Mouse (Mus musculus) mesoderm, embryonic 11.5 days (tissue): Measurements from ENCODE around the gene Tspoap1.

Source experiments
- DNase-seq: peaks from one replicate; pipeline ENCODE4 v3.0.0-alpha.2; 2012; ENCODE audit warnings: low read depth, low spot score

The Tspoap1 gene

DNA sequence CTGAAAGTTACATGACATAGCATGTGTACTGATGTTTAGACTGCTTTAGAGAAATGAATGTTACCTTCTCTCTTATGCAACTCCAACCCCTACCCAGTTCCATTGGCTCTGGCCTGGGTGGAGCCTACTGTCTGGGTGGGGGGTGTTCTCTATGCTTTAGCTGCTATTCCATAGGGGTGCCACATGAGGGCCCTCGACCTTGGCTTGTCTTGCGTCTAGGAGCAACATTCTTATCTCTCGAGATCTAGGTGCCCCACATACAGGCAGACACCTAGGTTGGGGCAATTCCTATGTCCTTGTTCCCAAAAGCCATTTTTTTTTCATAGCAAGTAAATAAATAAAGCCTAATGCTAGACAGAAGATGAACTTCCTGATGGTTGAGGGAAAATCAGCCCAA is 734 bp upstream of the Tspoap1 start:
- no peak for DNase-seq

DNA sequence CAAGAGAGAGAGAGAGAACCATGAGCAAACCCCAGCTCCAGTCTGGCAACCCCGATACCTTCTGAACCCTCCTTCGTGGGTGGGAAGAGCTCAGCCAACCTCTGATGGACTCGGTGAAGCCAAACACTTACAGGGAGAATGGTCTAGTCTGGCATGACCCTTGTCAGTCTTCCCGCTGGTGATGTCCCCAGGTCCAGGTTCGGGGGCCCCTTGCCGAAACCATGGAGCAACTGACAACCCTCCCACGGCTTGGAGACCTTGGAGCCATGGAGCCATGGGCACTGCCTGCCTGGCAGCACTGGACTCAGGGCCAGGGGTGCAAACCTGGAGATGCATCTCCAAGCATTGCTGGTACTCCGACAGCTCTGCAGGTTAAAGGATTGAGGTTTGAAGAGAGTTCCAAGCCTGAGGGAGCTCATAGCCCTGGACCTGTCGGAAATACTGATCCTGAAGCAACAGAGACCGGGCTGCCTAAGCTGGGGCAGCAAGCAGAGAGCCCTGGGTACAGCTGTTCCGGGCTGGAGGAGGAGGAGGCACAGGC is 910 bp downstream of the Tspoap1 start:
- DNase-seq, result no peak

- no peak for DNase-seq
Measured at GRCm38 (mm10) chr11:87761806-87762701, 1.7 kb downstream of the Tspoap1 start.

DNA sequence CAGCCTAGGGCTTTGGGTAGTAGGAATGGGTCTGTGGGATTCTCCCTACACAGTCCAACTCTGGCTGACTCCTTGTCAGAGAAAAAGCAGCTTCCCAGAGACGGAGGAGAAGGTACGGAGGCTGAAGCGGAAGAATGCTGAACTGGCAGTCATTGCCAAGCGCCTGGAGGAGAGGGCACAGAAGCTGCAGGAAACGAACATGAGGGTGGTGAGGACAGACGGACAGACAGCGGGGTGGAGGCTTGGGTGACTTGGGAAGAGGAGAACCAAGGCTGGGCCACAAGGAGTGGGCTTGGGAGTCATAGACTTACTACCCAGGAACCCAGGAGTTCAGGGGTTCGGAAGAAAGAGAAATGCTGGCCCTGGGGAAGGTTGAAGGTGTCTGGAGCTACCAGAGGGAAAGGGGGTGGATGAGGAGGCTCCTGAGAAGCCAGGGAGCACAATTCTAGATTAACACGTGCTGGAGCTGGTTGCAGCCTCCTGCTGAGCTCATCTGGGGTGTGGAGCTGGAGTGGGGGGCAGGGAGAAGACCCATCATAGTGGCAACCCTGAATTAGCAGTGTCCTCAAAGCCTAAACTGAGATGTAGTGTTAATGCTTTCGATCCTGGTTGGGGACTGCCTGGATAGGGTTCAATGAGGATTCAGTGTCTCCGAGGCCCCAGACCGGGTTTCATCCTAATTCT is 2.5 kb downstream of the Tspoap1 start:
- DNase-seq, result no peak

GRCm38 (mm10) chr11:87763511-87763987 is 3.2 kb downstream of the Tspoap1 start:
- DNase-seq, result peak; percentile 44

DNA sequence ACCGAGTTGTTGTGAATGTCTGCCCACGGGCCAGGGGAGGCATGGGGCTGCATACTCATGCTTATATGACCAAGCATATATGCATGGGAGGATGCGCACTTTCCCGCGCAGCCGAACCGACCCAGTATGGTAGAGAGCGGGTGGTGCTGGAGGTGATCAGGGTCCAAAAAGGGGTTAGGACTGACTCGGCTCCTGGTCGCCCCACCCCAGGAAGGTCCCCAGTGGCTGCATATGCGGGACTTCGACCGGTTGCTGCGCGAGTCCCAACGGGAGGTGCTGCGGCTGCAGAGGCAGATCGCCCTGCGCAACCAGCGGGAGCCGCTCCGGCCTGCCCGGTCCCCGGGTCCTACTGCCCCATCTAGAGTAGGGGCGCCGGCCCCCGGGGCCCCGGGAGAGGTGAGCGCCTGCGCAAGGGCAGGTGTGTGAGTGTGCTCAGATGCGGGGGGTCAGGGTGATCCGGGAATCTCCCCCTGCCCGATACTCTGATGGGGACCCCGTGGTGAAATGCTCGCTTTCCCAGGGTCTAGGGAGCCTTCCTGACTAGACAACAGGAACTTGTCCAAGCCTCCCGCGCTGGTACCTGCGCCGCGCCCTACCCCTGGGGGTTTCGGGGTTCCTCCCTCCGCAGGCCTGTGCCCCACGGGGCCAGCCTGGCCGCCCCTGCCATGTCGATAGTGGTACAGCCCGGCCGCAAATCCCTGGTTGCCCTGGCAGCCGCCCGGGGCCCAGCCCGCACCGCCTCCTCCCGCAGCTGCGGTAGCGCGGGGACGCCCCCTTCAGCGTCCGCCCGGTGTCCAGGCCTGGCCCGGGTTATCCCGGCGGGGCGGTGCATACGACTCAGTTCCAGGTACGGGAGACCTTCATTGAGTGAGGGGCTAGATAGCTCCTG is 3.9 kb downstream of the Tspoap1 start:
- DNase-seq, result peak; percentile 32

DNA sequence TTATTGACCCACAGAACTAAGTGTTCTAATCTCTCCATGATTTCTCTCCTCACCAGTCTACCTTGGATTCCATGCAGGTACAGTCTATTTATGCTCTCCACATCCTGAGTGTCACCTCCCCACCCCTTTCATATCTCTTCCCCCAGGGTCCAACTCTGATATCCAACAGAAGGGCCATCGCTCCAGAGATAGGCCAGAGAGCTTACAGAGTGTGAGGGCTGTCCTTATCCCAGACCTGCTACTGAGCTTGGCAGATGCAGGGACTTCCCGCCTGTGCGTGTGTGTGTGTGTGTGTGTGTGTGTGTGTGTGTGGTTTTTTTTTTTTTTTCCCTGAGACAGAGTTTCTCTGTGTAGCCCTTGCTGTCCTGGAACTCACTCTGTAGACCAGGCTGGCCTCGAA is 8.4 kb downstream of the Tspoap1 start:
- DNase-seq, result no peak

DNA sequence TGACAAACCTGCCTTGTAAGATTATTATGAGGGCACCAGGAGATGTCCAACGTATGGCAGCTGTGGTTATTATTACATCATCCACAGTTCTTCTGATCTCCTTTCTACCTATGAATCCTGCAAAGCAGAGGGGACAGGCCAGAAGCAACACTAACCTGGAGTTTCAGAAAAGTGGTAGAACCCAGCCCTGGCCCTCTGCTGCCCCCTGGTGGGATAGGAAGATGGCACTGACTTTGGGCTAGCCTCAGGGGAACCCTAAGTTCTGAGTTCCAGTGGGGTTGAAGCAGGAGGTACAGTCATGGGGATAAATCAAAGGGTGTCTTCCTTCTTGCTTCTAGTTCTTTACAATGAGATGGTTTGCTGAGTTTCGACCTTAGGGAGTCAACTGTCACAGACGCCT is 10.6 kb downstream of the Tspoap1 start:
- DNase-seq, result peak; percentile 59

GRCm38 (mm10) chr11:87772354-87772753 is 12.0 kb downstream of the Tspoap1 start:
- no peak for DNase-seq

DNA sequence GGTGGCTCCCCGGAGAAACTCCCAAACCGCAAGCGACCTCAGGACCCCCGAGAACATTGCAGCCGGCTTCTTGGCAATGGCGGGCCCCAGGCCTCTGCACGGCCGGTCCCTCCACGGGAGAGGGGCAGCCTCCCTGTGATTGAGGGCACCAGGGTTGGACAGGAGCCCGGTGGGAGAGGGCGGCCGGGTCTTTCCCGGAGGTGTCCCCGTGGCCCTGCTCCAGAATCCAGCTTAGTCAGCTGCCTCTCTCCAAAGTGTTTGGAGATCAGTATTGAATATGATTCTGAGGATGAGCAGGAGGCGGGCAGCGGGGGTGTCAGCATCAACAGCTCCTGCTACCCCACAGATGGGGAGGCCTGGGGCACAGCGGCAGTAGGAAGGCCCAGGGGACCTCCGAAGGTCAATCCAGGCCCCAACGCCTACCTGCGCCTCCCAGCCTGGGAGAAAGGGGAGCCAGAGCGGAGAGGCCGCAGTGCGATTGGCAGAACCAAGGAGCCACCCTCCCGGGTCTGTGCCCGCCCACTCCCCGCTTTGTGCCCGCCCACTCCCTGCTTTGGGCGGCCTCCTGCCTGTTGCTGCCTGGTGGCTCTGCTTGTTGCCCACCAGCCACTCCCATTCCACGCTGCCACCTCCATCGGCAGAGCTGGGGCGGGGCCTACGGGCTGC is 17.9 kb downstream of the Tspoap1 start:
- DNase-seq, result peak; percentile 77

DNA sequence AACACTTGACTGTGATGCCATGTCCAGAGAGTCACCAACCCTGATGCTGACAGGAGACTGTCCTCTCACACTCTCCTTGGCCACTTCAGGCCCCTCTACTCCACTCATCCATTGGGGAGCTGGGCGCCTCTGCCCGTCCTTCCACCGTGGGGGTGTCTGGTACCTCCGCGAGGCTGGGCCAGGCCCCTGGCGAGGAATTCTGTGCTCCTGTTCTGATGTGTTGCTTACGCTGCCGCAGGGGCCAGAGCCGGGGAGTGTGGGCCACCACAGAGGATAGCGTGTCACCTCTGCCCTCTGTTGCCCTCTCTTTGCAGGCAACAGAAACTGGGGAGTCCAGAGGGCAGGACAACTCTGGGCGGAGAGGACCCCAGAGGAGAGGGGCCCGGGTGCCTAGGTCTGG is 18.6 kb downstream of the Tspoap1 start:
- no peak for DNase-seq

GRCm38 (mm10) chr11:87779392-87779791 is 19.1 kb downstream of the Tspoap1 start:
- no peak for DNase-seq

DNA sequence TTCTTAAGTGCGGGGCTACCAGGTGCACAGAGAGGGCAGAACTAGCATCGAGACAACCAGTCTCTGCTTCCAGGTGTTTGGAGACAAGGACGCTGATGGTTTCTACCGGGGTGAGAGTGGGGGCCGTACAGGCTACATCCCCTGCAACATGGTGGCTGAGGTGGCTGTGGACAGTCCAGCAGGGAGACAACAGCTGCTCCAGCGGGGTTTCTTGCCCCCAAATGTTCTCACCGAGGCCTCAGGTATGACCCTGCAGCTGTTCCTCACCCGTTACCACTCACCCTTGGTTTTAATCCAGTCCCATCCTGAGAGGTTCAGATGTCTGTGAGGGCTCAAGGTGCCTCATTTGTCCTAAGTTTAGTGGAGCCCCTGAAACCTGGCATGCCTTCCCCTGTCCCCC is 19.8 kb downstream of the Tspoap1 start:
- DNase-seq, result no peak

DNA sequence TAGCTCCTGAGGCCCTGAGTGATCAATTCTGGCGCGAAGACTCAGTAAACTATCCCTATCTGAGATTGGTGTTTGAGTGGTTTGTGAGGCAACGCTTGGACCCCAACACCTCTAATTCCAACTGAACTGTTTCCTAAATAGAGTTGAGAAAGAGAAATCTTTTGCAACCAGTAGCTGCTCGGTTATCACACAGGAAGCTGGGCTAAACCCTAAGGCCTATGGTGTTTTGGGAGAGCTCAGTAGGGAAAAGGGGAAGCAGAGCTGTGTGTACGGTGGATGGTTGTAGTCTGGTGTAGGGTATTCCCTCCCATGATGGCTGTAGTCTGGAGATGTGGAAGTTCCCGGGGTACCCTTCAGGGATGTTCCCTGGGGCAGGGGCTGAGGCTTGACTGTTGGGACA is 29.7 kb downstream of the Tspoap1 start:
- no peak for DNase-seq

GRCm38 (mm10) chr11:87793460-87793859 is 33.1 kb downstream of the Tspoap1 start, which contains the start of gene Mpo:
Mpo (plus strand) TSS chr11:87793581.
- DNase-seq, result no peak

GRCm38 (mm10) chr11:87801711-87802275 is 41.5 kb downstream of the Tspoap1 start:
- no peak for DNase-seq

- DNase-seq, result no peak
Measured at GRCm38 (mm10) chr11:87802621-87803020, 42.3 kb downstream of the Tspoap1 start.

GRCm38 (mm10) chr11:87805448-87805847 is 45.1 kb downstream of the Tspoap1 start:
- DNase-seq, result peak; percentile 22

GRCm38 (mm10) chr11:87807433-87807832 is 47.1 kb downstream of the Tspoap1 start:
- no peak for DNase-seq

DNA sequence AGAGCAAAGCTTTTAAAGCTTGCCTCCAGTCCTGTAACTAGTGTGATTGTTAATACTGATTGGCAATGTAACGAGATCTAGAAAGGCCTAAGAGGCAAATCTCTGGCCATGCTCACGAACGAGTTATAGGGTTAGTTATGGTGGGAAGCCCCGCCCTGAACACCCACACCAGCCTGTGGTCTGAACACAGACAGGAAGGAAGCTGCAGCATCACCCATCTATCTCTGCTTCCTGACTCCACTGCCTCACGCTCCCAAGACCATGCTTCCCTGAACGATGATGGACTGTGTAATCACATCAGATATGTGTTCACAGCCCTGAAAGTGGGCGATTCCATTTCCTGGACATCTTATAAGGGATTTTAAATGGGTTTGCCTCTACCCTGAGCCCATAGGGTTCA is 47.9 kb downstream of the Tspoap1 start:
- DNase-seq, result no peak

- DNase-seq, result peak; percentile 12
Measured at GRCm38 (mm10) chr11:87811396-87811795, 51.1 kb downstream of the Tspoap1 start.
